Mouse (Mus musculus) mesoderm, embryonic 11.5 days (tissue): ENCODE results near the gene Pramel3.
"Not testable (repeated sequence)": the region's sequence is repeated elsewhere in the genome, so short reads cannot be mapped to it uniquely, and the experiment has no call there.

ENCODE experiments used
- DNase-seq: peaks from one replicate; pipeline ENCODE4 v3.0.0-alpha.2; 2012; ENCODE audit warnings: low read depth, low spot score

Pramel3 gene

DNA sequence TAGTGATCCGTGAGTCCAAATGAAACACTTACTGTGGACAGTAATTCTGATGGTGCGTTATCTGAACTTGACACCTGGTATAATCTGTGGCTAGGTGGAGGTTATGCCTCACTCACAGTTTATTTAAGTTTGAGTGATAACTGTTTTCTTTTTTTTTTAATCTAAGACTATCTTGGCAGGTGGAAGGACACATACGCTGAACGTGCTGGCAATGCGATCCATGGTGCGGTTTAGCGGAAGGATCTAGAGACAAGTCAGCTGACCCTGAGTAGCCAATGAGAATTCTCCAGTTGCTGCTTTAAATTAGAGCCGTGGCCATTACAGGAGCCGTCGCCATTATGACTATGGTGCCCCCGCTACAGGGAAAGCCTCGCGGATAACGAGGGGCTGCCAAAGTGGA is at the start of gene Pramel3:
Gene Pramel3, plus strand, starts transcription at position 301 of the 400 bp plus-strand sequence.
- not testable (repeated sequence) for DNase-seq

DNA sequence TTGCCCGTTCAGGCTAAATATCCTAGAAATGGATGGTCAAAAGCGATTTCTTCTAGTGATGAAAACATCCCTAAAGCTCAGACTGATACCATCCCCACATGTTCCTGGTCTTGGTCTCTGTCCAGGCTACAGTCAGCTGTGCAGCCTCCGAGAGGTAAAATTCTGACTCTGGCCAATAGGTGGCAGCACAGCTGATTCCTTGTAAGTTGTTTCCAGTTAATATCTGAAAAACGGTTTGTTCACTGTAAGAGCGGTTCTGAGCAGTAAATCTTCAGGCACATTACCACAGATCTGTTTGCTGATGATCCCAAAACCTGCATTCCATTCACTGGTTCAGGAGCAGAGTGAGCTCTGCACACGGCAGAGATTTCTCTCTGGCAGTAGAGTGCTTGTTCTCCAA is 58.6 kb downstream of the Pramel3 start:
- not testable (repeated sequence) for DNase-seq

DNA sequence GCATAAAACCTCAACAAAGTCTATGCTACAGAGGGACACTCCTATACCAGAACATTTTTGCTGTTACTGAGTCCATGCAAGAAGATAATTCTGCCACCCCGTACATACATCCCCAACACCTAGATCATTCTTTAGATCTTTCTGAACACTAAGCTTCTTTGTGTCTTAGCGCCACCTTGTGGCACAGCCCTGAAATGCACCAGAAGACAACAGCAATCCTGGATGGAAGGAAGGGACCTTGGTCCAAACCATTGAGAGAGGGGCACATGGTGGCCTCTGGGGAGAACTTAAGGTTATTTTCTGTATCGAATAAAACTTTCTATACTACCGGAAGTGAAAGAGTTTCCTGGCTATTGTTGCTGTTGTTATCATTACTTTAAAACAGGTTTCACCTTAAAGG is 59.8 kb downstream of the Pramel3 start:
- DNase-seq: not testable (repeated sequence)
